Mouse (Mus musculus) spleen, adult 10 weeks (tissue): ENCODE measurements around the gene Chchd3. TPM values are rescaled to one million over a fixed set of nuclear protein-coding genes. Genes with fewer than 3 reads are reported as not detected.

Experiments
- polyA plus RNA-seq: library from polyadenylated mRNA; stranded (reverse); fragments of 350-450 nt; fragmentation: Illumina TruSeq; extraction: RNeasy Lipid Tissue Mini Kit (QIAGEN cat#74804); gene quantifications from one replicate; pipeline ENCODE4 v1.2.3, GENCODE M21; 2015; ENCODE audit warnings: low replicate concordance; ENCODE audit not compliant: insufficient read depth

The Chchd3 gene
- 105 TPM for polyA plus RNA-seq

GRCm38 (mm10) chr6:33059735-33060576, at the start of gene Chchd3:
Gene Chchd3, minus strand, starts transcription at chr6:33060260.

Other genes starting within 250 kb of the Chchd3 start
- gene Exoc4, start 188.8 kb upstream of the Chchd3 start, polyA plus RNA-seq: 30.3 TPM